Mouse (Mus musculus) embryonic facial prominence, embryonic 11.5 days (tissue): ENCODE results near the gene Fam204a. TPM values are rescaled to one million over a fixed set of nuclear protein-coding genes. Genes with fewer than 3 reads are reported as not detected.

Experiments
- ATAC-seq: fragments of 200-750 bp; cut with Nextera tagmentation; replicated peaks from 2 replicates; pipeline ENCODE4 v1.8.0; 2017; ENCODE audit warnings: low read depth; ENCODE audit not compliant: insufficient number of reproducible peaks, low FRiP score, low TSS enrichment
- DNase-seq: peaks from one replicate; pipeline ENCODE4 v3.0.0-alpha.2; 2015; ENCODE audit warnings: low spot score
- H3K27ac ChIP-seq: fragments of 300-500 bp; sonication (generic); replicated peaks from 2 replicates; pipeline ENCODE4 v1.5.1; 2014; ENCODE audit warnings: mild to moderate bottlenecking, low read depth, low read length, control low read depth
- H3K27me3 ChIP-seq: fragments of 300-500 bp; sonication (generic); 2 replicates; pipeline ENCODE4 v1.6.1; 2014; ENCODE audit warnings: mild to moderate bottlenecking, low read length, moderate library complexity, mixed read lengths; ENCODE audit not compliant: control insufficient read depth, insufficient read depth
- H3K36me3 ChIP-seq: fragments of 300-500 bp; sonication (generic); replicated peaks from 2 replicates; pipeline ENCODE4 v1.6.1; 2014; ENCODE audit warnings: low read depth, mild to moderate bottlenecking, low read length, moderate library complexity, mixed read lengths; ENCODE audit not compliant: control insufficient read depth, insufficient read depth
- H3K4me1 ChIP-seq: fragments of 300-500 bp; sonication (generic); 2 replicates; pipeline ENCODE4 v1.6.1; 2014; ENCODE audit warnings: low read length, mixed read lengths; ENCODE audit not compliant: control insufficient read depth, insufficient read depth
- H3K4me2 ChIP-seq: fragments of 300-500 bp; sonication (generic); 2 replicates; pipeline ENCODE4 v1.6.1; 2014; ENCODE audit warnings: low read depth, mild to moderate bottlenecking, control low read depth, low read length, moderate library complexity
- H3K4me3 ChIP-seq: fragments of 300-500 bp; sonication (generic); 2 replicates; pipeline ENCODE4 v1.5.1; 2014; ENCODE audit warnings: low read depth, low read length, control low read depth
- H3K9ac ChIP-seq: fragments of 300-500 bp; sonication (generic); replicated peaks from 2 replicates; pipeline ENCODE4 v1.6.1; 2014; ENCODE audit warnings: mild to moderate bottlenecking, control low read depth, low read length
- H3K9me3 ChIP-seq: fragments of 300-500 bp; sonication (generic); replicated peaks from 2 replicates; pipeline ENCODE4 v1.6.1; 2016; ENCODE audit warnings: mild to moderate bottlenecking, low read length, inconsistent platforms, mixed read lengths; ENCODE audit not compliant: control insufficient read depth
- WGBS: fragments of 180-500 bp; shearing (Covaris S2); extraction: QIAGEN DNeasy Blood & Tissue Kit; methylation state at CpG from one replicate; pipeline ENCODE4 v1.1.7; 2014; 5-methylcytosine and 5-hydroxymethylcytosine counted together
- polyA plus RNA-seq: library from polyadenylated mRNA; unstranded; fragments of >200 nt; fragmentation: Nextera tagmentation; extraction: Ambion mirVana; gene quantifications from 2 replicates; pipeline ENCODE4 v1.2.1, GENCODE M21; 2014

Gene Fam204a
- polyA plus RNA-seq, 1 experiment from 2014 or later = 77.6 TPM

DNA sequence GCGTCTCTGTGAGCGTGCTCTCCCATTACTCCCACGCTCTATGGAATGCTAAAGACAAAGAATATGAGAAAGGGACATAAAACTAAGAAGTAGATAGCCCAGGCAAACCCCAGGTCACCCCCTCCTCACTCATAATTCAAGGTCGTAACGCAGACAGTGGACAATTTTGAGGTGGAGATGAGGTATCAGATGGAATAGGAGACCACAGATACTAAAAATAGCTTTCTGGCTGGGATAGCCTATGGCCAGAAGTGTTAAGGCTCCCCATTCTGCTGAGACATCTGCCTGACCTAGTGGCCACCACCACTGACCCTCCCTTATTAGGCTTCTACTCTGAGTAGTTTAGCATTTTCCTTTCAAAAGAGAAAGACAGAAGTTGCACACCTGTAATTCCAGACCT, 71.2 kb downstream of the Fam204a start:
- Histone ChIP-seq H3K4me1 (no peaks in the 10 kb centered on the region), H3K27me3 (no peaks in the 10 kb centered on the region; the same call in 1 of the 2 replicates), H3K36me3 (no peaks in the 10 kb centered on the region), H3K4me3 (no peak overlapping the region), H3K9me3 (no peaks in the 10 kb centered on the region), H3K9ac (no peak overlapping the region), H3K27ac (no peak overlapping the region), H3K4me2 (no peak overlapping the region)
- DNase-seq (no peak), ATAC-seq (no peak)
- 92% methylated on average over 5 of the region's 5 CpGs for WGBS

DNA sequence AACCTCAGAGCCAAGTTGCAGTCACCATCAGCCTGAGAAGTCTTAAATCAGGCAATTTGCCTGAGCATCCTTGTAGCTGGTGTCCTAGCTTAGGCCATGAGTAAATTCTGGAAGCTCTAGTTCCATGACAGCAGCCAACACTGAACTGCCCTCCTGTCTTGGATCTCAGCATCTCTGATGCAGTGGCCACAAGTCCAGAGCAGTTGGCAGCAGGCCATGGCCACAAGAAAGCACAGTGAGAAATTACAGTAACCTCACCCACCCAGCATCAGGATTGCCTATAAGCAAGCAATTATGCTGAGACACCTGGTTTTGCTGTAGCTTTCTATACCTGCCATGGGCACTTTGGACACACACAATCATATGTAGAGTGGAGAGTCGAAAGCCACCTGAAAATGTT, 73.4 kb downstream of the Fam204a start:
- H3K4me2 ChIP-seq = no peak overlapping the region
- H3K4me1 ChIP-seq = no peaks in the 10 kb centered on the region
- no peaks in the 10 kb centered on the region for H3K36me3 ChIP-seq
- no peaks in the 10 kb centered on the region for H3K9me3 ChIP-seq
- DNase-seq = no peak
- WGBS = 79% methylated on average over 1 of the region's 1 CpGs
- H3K27me3 ChIP-seq = peaks cover 9% of the 10 kb centered on the region
- H3K9ac ChIP-seq = no peak overlapping the region
- no peak for ATAC-seq
- H3K27ac ChIP-seq = no peak overlapping the region
- no peak overlapping the region for H3K4me3 ChIP-seq

DNA sequence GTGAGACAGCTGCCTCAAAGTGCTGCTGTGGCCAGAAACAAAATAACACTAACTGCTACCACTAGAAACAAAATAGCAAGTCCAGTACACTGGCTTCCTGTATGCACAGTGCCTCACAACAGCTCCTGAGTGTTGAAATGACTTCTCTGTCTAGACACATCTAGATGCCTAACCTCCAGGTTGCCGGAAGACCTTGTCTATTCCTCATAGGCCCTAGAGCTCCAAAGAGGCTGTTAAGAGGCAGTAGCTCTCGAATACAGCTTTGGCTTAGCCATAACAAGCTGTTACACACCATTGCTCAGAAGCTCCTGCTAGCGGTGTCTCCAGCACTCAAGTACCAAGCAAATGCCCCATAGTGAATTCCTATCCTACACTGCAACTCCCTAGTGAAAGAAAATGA, 76.4 kb downstream of the Fam204a start:
- H3K36me3 ChIP-seq = no peaks in the 10 kb centered on the region
- ATAC-seq (no peak), DNase-seq (no peak)
- H3K27ac ChIP-seq = no peak overlapping the region
- H3K4me1 ChIP-seq = no peaks in the 10 kb centered on the region
- no peaks in the 10 kb centered on the region for H3K9me3 ChIP-seq
- H3K4me2 ChIP-seq = no peak overlapping the region
- H3K9ac ChIP-seq = no peak overlapping the region
- H3K27me3 ChIP-seq = peaks cover 13% of the 10 kb centered on the region
- 84% methylated on average over 3 of the region's 3 CpGs for WGBS
- no peak overlapping the region for H3K4me3 ChIP-seq

DNA sequence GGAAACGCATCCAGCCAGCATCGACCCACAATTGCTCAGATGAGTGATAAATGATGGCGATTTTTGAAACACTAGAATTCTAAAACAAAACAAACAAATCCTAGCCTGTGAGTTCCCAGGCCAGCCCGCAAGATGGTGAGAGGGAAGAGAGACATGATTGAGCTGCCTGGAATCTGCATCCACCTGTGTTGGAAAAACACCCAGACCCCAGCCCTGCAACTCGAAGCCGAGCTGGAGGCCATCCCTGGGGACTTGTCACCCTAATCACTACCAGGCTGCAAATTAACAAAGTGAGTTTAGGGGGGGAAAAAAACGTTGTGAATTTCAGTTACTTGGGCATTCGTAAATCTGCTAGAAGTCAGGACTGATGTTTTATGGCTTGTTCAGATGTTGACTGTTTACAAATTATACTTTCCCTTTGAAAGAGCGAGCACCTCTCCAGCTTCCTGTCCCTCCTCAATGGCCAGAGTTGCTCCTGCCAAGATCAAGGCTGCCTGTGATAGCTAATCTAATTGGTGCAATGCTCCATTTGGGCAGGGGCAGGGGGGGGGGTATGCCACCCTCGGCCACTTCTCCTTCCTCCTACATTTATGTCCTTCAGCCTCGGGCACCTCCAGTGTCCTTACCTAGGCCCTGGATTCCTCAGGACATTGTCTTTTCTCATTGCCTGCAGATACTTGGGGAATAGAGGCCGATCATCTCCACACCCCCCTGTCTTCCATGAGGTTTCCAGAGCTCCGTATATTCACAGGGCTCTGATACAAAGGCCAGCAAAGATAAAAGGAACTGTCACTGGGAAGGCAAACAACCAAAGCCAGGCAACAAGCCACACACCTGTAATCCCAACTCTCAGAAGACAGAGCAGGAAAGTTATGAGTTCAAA, 77.2 kb downstream of the Fam204a start:
- Histone ChIP-seq H3K27me3 (peaks cover 13% of the 10 kb centered on the region), H3K36me3 (no peaks in the 10 kb centered on the region), H3K4me1 (no peaks in the 10 kb centered on the region), H3K4me2 (no peak overlapping the region; the same call in 1 of the 2 replicates), H3K27ac (no peak overlapping the region), H3K4me3 (no peak overlapping the region), H3K9me3 (no peaks in the 10 kb centered on the region), H3K9ac (no peak overlapping the region)
- no peak for DNase-seq
- no peak for ATAC-seq
- 21% methylated on average over 13 of the region's 13 CpGs for WGBS

Other genes with a start within 250 kb of the Fam204a start
- gene Prlhr, start 241.6 kb upstream of the Fam204a start, polyA plus RNA-seq = not detected in 2 replicates